8 mouse cellular contexts compared by ENCODE assay signal in the genomic region with DNA sequence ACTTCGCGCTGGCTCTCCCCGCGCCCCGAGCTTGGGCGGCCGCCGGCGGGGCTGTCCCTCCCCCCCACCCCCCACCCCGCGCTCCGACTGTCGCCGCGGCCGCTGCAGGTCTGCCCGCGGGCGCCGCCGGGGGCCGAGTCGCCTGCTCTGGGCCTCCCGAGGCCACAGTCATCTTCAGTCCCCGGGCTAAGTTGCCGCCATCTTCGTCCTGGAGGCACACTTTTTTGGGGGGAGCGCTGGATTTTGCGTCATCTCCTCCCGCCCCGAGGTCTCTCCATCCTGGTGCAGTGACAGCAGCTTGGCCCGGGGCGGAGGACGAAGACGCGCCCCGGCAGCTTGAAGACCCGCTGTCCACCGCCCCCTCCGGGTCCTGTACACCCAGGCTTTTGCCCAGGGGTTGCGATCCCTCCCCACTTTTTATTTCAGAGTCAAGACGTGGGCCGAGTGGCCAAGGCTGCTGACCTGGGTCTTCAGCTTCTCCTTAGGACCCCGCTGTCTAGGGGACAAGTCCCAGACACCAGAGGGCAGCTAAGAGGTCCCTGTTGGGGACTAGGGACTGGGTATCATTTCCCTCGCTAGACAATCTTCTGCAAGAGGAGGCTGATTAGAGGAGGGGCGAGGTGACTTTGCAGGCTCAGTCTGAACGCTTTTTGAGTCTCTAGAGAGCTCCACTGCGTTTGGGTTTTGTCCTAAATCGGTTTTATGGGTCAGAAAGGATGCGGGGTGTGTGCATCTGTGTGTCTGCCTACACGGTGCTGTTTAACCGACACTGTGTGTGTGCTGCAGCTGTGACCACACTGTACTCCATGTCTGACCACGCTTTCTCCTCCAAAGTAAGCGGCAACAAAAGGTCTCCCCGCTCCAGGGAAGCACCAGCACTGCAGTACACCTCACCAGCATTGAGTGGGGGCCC. TPM values are rescaled to one million over a fixed set of nuclear protein-coding genes. Genes with fewer than 3 reads are reported as not detected.
DNase-seq lines count a peak whose midpoint lies in the region; ATAC-seq and TF ChIP-seq lines count a peak whose summit lies in the region.

No protein-coding gene starts in this region.

- under 1% methylated on average over 48 of the region's 55 CpGs for WGBS in lung, embryonic 15.5 days
- under 1% methylated on average over 54 of the region's 55 CpGs for WGBS in embryonic facial prominence, embryonic 12.5 days
- under 1% methylated on average over 52 of the region's 55 CpGs for WGBS in intestine, embryonic 16.5 days
- WGBS in liver, embryonic 14.5 days (ENCODE audit: insufficient replicate concordance), result 3% methylated on average over 55 of the region's 55 CpGs

- peak overlapping the region; percentile 79 for H3K4me2 ChIP-seq in lung, embryonic 15.5 days
- peak overlapping the region; percentile 97 for H3K4me2 ChIP-seq in embryonic facial prominence, embryonic 12.5 days (replicated peaks)
- H3K4me2 ChIP-seq in intestine, embryonic 16.5 days (ENCODE audit: low read depth, low read length), result peak overlapping the region; percentile 84
- H3K4me2 ChIP-seq in liver, embryonic 14.5 days (ENCODE audit: low read depth), result peak overlapping the region; percentile 31; the same call in 1 of the 2 replicates

- H3K4me1 ChIP-seq in lung, embryonic 15.5 days, result peaks cover 14% of the 10 kb centered on the region
- H3K4me1 ChIP-seq in embryonic facial prominence, embryonic 12.5 days, result peaks cover 18% of the 10 kb centered on the region
- peaks cover 11% of the 10 kb centered on the region for H3K4me1 ChIP-seq in intestine, embryonic 16.5 days (ENCODE audit: control insufficient read depth, insufficient read depth, low read length)
- no peaks in the 10 kb centered on the region for H3K4me1 ChIP-seq in liver, embryonic 14.5 days (replicated peaks; ENCODE audit: control insufficient read depth in 2 of 2, insufficient read depth in 2 of 2, low read length in 1 of 2)

- TF ChIP-seq EP300 in liver, embryonic 14.5 days (IDR thresholded peaks at IDR 0.05; ENCODE audit: low read depth), result no peak

- peak; percentile 23; the same call in 1 of the 2 replicates for ATAC-seq in lung, embryonic 15.5 days (ENCODE audit: borderline replicate concordance, extremely low read depth, low FRiP score, low TSS enrichment)
- ATAC-seq in embryonic facial prominence, embryonic 12.5 days (ENCODE audit: insufficient number of reproducible peaks, insufficient read depth, low FRiP score, low TSS enrichment), result 0 out of 2 replicates have a peak, but pooled peaks have one; percentile 7
- 0 out of 2 replicates have a peak, but pooled peaks have one; percentile 13 for ATAC-seq in intestine, embryonic 16.5 days
- ATAC-seq in liver, embryonic 14.5 days (ENCODE audit: insufficient read depth), result no peak

- no peak overlapping the region for H3K27ac ChIP-seq in lung, embryonic 15.5 days
- H3K27ac ChIP-seq in embryonic facial prominence, embryonic 12.5 days, result no peak overlapping the region
- no peak overlapping the region for H3K27ac ChIP-seq in intestine, embryonic 16.5 days (ENCODE audit: low read length)
- H3K27ac ChIP-seq in liver, embryonic 14.5 days, result no peak overlapping the region

- H3K36me3 ChIP-seq in lung, embryonic 15.5 days, result no peaks in the 10 kb centered on the region
- no peaks in the 10 kb centered on the region for H3K36me3 ChIP-seq in embryonic facial prominence, embryonic 12.5 days
- H3K36me3 ChIP-seq in intestine, embryonic 16.5 days (ENCODE audit: control insufficient read depth, insufficient read depth, low read length), result no peaks in the 10 kb centered on the region
- H3K36me3 ChIP-seq in liver, embryonic 14.5 days (replicated peaks; ENCODE audit: control insufficient read depth, insufficient read depth, low read depth), result no peaks in the 10 kb centered on the region

- no peak for TF ChIP-seq CTCF in liver, embryonic 14.5 days (IDR thresholded peaks at IDR 0.05; ENCODE audit: low read depth)

- peak overlapping the region; percentile 41 for H3K4me3 ChIP-seq in lung, embryonic 15.5 days
- peak overlapping the region; percentile 61 for H3K4me3 ChIP-seq in embryonic facial prominence, embryonic 12.5 days
- H3K4me3 ChIP-seq in intestine, embryonic 16.5 days (ENCODE audit: low read length), result peak overlapping the region; percentile 48
- peak overlapping the region in 1 of 2 experiments; percentile 25; a peak in 1 of 4 replicates for H3K4me3 ChIP-seq in liver, embryonic 14.5 days (ENCODE audit: insufficient read depth in 1 of 2, low read depth in 2 of 2, low read length in 2 of 2)

- no peak for DNase-seq in lung, postnatal 25 days (ENCODE audit: low spot score)
- no peak for DNase-seq in liver, embryonic 14.5 days (ENCODE audit: low read depth in 3 of 3, low spot score in 3 of 3)
- peak; percentile 50 for DNase-seq in right cerebral cortex, postnatal 4 days
- no peak for DNase-seq in urinary bladder, adult 18-20 months (ENCODE audit: low spot score in 2 of 2)
- no peak for DNase-seq in thymus, postnatal 4 days

- peaks cover 52% of the 10 kb centered on the region for H3K27me3 ChIP-seq in lung, embryonic 15.5 days
- peaks cover 51% of the 10 kb centered on the region for H3K27me3 ChIP-seq in embryonic facial prominence, embryonic 12.5 days
- peaks cover 43% of the 10 kb centered on the region for H3K27me3 ChIP-seq in intestine, embryonic 16.5 days (replicated peaks; ENCODE audit: control insufficient read depth, insufficient read depth, low read length)
- H3K27me3 ChIP-seq in liver, embryonic 14.5 days (ENCODE audit: control insufficient read depth, insufficient read depth, low read length), result peaks cover 35% of the 10 kb centered on the region

- no peaks in the 10 kb centered on the region for H3K9me3 ChIP-seq in lung, embryonic 15.5 days
- no peaks in the 10 kb centered on the region for H3K9me3 ChIP-seq in embryonic facial prominence, embryonic 12.5 days
- H3K9me3 ChIP-seq in intestine, embryonic 16.5 days (ENCODE audit: control insufficient read depth, low read length), result no peaks in the 10 kb centered on the region
- H3K9me3 ChIP-seq in liver, embryonic 14.5 days (ENCODE audit: control insufficient read depth, low read length), result no peaks in the 10 kb centered on the region

- no peak overlapping the region for H3K9ac ChIP-seq in lung, embryonic 15.5 days
- peak overlapping the region; percentile 47 for H3K9ac ChIP-seq in embryonic facial prominence, embryonic 12.5 days
- H3K9ac ChIP-seq in intestine, embryonic 16.5 days (ENCODE audit: low read depth, low read length), result peak overlapping the region; percentile 45
- no peak overlapping the region for H3K9ac ChIP-seq in liver, embryonic 14.5 days (replicated peaks)

RNA-seq across cellular contexts. Expression of a gene that starts 0.9 kb away (rescaled TPM):
- polyA plus RNA-seq in lung, embryonic 15.5 days (2015; fragmentation: Nextera tagmentation; extraction: Ambion mirVana), result 0.15 and 0.18 TPM in 2 replicates
- polyA plus RNA-seq in embryonic facial prominence, embryonic 12.5 days (2016; fragmentation: Nextera tagmentation; extraction: Ambion mirVana), result 1.3 and 1.4 TPM in 2 replicates
- 1.1 and 1.3 TPM in 2 replicates for polyA plus RNA-seq in intestine, embryonic 16.5 days (2015; fragmentation: Nextera tagmentation; extraction: Ambion mirVana)
- 0.04 and 0.21 TPM in 2 replicates for polyA plus RNA-seq in liver, embryonic 14.5 days (2012; rRNA removed)
- polyA plus RNA-seq in liver, embryonic 14.5 days (2014; fragmentation: Nextera tagmentation; extraction: Ambion mirVana), result 0.10 TPM in 2 replicates

Comparison
In these comparisons a context has a peak if more than half of its experiments do, and no peak if none do; other contexts are left out.
1. H3K4me2 ChIP-seq: peak in every context shown above with its lines; median percentile 97 in embryonic facial prominence, embryonic 12.5 days; 84 in intestine, embryonic 16.5 days; 79 in lung, embryonic 15.5 days; 31 in liver, embryonic 14.5 days.
2. H3K9ac ChIP-seq: peak in embryonic facial prominence, embryonic 12.5 days (single experiment) and intestine, embryonic 16.5 days (single experiment); none in lung, embryonic 15.5 days (single experiment) and liver, embryonic 14.5 days (single experiment).